Mouse (Mus musculus): Measurements from ENCODE around the gene Morn1. TPM values are rescaled to one million over a fixed set of nuclear protein-coding genes. Genes with fewer than 3 reads are reported as not detected.

Morn1 gene
- total RNA-seq (2021): 10 to 100 TPM in 1 of 2 experiments, 1 to 10 TPM in 1; 9.3 to 11.3 TPM
- long read RNA-seq, partial matches to known transcripts: 1 of 4 reads
- long read RNA-seq, other reads (novel, unspliced or antisense): 1 of 4 reads

DNA sequence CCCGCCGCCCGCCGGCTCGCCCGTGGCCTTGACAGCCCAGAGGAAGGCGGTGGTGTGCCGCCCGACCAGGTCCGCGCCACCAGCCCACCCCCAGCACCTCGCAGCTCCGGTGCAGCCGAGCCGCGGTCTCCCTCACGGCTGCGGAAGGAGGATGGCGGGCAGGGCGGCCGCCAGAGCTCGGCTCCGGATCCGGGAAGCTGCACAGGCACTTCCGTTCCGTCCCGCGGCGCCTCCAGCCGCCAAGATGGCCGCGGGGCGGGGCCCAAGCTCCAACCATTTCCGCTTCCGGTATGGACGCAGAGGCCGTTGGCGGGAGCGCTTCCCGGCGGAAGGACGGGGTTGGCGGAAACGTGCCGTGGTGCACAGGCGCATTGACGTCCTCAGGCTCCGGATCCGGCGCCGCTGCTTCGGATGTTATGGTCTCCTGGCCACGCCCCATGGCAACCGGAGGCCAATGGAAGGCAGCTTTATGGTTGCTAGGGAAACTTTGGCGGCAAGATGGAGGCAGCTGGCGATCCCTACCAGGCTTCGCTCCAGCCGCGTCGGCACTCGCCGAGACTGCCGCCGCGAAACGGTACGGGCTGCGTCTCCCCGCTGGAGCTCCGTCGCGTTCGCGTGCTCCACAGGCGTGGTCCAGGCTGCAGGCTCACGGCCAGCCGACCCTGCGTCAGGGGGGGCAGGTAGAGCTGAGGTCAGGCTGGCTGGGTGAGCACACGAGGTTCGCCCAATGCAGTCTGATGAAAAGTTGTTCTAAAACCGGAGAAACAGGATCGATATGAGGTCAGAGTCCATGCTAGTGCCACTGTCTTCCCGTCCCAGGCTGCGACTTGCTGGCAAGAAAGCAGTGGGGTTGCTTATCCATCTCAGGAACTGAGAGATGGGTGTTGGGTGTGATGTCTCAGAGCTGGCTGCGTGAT lies at the start of gene Morn1, which contains the start of gene Rer1:
Morn1 (plus strand) TSS at position 470 of the 917 bp plus-strand sequence.
Rer1 (minus strand) TSS at position 275 of the 917 bp plus-strand sequence.
- DNase-seq (ENCODE audit: low spot score in 2 of 2): peak; percentile 100

DNA sequence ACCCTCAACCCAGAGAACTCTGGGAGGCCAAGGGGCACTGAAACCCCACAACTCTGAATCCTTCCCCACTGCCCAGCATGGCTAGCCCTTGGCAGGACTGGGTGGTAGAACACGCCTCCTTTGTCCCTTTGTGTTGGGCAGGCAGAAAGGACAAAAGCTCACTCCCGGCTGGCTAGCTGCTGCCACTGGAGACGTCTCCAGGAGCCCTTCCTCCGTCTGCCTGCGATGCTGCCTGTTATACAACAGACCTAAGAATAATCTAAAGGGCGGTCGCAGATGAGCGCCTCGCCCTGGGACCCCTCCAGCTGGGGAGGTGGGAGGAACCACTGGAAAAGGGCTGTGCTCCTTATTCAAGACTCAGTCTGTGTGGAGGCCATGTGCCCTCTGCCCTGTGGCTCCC lies 46.2 kb upstream of the Morn1 start:
- DNase-seq (ENCODE audit: low spot score in 2 of 2): peak in 1 of 2 experiments; percentile 44

DNA sequence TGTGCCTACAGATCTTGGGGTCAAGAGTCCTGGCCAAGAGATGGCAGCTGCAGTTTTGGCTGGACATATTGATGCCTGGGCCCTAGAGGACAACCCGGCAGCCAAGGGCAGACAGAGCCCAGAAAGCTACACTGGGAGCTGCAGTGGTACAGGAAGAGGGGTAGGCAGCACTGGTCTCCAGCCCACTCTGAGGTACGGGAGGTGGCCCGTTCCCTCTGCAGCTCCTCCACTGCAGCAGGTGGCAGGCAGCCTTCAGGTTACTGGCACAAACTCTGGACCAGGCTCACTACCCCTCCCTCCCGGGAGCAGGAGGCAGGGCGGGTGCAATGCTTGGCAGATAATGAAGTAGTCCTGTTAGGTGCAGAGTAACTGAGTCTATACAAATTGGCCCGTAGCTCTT lies 45.7 kb upstream of the Morn1 start:
- DNase-seq (ENCODE audit: low spot score in 2 of 2): no peak

DNA sequence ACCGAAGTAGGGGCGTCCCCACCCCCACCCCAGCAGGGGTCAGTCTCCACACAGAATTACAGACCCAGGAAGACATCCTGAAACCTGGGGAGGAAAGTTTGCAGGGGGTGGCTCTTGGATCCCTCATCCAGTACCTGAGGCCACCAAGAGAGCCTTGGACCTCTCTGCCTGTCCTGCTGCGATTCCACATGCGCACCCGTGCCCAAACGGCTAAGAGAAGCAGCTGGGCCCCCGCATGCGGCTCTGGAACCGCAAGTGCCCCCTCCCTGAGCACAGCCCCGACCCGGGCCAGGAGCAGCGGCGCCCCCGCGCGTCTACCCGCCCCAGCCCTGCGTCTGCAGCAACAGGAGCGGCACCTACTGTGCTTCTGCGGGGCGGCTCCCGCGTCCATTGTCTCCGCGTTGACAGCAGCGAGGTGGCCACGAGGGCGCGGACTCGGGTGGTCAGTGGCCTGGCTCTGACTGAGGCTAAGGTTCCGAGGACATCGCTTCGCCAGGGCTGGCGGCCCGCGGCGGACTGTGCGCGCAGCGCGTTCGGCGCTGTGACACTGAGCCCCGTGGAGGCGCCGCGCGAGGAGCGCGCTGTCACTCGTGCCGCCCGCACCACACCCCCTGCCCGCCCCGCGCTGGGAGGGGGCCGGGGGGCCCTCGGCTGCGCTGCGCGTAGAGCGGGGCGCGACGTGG lies 43.6 kb upstream of the Morn1 start:
- peak in 1 of 2 experiments; percentile 59 for DNase-seq (ENCODE audit: low spot score in 2 of 2)

DNA sequence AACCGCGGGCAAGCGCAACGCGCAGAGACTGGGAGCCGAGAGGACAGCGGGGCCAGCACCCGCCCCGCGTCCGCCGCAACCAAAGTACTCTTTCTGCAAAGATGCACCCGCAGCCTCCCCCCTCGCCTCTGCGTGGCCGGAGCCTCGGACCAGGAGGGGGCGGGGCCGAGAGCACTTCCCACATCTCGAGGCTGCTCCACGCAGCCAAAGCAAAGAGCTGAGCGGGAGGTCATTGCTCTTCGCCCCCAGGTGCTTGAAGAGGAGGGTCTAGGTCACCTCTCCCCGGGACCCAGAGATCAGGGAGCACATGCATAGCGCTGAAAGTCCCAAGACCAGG lies 43.1 kb upstream of the Morn1 start:
- DNase-seq (ENCODE audit: low spot score in 2 of 2): no peak

DNA sequence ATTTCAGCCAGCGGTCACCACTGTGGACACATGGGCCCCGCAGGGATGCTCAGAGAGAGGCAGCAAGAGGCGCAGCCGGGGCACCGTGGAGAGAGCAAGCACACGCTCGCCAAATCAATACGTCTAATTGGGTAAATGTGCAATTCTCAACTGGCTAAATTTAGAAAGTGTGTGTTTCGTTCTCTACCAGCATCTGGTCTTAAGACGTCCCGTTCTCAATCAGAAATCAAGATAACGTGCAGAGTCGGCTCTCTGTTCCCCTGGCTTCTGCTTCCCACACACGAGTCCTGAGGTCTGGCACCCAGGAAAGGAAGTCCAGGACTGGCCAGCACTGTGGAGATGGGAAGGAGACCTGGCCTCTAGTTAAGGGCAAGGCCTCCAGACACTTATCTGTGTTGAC lies 39.7 kb upstream of the Morn1 start:
- peak in 1 of 2 experiments; percentile 55 for DNase-seq (ENCODE audit: low spot score in 2 of 2)

DNA sequence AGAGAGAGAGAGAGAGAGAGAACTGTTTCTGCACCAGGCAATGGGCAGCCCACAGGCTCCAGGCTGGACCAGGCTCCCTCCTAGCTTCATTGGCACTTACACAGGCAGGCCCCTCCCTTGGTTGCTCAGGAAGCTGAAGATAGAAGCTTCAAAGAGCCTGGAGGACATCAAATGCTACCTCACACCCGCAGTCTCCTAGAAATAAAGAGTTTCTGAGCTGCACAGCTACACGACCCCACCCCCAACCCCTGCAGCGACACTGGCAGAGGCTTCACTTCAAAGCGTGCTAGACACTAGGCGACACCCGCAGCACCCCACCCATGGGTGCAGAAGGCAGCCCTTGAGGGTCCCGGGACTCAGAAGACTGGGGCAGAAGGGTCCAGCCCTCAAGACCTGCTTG lies 36.3 kb upstream of the Morn1 start:
- no peak for DNase-seq (ENCODE audit: low spot score in 2 of 2)

DNA sequence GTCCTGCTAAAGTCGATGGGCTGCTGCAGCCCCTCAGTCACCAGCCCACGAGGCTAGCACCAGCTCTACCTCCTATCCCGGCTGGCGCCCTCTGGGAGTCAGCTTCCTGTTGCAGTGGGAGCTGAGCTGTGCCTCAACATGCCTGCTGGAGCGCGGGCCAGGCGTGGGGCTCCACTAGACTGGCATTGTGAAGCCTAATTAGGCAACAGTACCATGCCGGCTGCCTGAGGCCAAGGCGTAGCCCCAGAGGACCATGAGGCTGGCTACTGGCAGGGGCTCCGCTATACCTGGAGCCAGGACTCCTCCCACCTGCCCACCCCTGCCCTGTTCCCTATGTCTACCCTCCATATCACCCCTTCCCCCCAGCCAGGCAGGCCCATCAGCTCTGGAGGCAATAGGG lies 29.7 kb upstream of the Morn1 start, which contains the start of gene Plch2:
Plch2 (minus strand) TSS at position 61 of the 400 bp plus-strand sequence.
- no peak for DNase-seq (ENCODE audit: low spot score in 2 of 2)

DNA sequence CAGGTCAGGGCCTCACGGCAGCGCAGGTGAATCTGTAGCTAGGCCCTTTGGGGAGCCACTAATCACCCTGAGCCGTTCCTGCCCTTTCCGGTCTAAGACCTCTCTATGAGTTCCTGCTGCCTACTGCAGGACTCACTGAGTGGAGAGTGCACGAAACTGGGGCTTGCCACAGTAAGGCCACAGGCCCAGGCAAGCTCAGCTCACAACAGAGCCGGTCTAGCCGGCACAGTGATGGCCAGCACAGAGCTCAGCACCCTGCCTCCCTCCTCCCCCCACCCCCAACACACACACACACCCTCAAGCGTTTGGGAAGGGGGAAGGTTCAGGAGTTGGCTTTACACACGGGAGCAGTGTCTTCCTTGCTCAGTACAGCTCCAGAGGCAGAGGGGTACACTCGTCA lies 28.1 kb upstream of the Morn1 start:
- no peak for DNase-seq (ENCODE audit: low spot score in 2 of 2)

DNA sequence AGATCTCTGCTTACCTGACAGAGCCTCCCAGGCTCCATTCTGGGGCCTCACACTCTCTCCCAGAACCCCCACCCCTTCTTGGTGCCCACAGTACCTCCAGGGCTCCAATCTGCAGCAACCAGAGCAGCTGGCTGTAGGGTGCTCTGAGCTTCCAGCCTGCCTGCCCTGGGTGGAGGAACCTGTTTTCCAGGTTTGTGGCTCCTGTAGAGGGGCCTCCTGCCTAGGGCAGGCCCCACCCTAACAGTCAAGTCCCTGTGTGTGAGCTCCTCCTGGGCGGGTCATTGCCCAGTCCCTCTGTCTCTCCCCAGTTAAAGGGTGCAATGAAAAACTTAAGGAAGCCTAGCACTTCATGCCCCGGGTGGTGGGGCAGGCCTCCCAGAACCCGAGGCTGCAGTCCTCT lies 22.5 kb upstream of the Morn1 start:
- no peak for DNase-seq (ENCODE audit: low spot score in 2 of 2)

DNA sequence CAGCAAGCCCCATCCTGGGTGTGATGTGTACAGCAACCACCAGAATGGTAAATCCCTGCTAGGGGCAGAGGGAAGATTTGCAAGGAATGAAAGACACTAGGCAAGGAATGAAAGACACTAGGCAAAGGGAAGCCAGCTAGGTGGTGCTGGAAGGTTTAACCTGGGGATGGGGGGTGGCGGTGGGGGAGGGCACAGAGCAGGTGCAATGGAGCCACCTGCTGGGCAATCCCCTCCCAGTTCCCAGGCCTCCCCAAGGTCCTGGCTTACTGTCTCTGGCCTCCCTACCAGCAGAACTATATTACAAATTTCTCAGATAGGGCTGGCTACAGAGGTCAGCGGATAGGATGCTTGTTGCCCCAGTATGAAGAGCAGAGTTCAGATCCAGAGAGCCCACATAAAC lies 21.9 kb upstream of the Morn1 start:
- no peak for DNase-seq (ENCODE audit: low spot score in 2 of 2)

DNA sequence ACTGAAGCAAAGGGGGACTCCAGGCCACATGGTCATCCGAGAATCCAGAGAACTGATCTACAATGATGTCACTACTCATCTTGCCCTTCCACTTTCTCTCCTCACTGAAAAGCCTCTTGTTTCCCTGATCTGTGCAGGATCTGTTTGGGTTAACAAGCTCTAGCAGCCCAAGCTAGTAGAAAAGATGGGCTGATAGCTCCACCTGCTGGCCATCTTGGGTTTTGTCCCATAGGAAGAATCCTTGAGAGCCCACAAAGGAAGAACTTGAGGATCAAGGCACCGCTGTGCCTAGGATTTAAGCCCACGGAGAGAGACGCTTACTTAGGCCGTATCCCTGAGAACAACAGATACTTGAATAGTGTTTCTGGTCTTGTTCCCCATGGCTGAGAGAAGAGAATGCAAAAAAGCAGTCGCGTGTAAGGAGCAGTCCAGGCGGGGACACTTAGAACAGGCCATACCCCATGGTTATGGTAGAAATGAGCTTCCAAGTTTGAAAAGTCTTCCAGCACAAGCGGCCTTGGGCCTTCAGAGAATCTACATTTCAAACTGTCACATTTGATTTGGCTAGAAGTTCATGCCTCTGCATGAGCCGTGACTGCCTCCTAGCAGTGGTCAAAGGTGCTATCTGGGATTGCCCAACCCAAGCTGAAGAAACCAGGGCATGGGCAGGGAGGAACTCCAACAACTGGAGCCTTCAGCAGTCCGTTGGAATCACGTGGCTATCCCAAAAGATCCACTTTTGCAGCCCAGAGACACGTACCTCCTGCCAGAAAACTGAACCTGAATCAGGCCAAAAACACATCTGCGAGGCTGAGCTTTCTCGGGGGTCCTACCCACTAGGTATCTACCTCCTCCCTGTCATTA lies 20.2 kb upstream of the Morn1 start:
- DNase-seq (ENCODE audit: low spot score in 2 of 2): peak; percentile 89 to 97

DNA sequence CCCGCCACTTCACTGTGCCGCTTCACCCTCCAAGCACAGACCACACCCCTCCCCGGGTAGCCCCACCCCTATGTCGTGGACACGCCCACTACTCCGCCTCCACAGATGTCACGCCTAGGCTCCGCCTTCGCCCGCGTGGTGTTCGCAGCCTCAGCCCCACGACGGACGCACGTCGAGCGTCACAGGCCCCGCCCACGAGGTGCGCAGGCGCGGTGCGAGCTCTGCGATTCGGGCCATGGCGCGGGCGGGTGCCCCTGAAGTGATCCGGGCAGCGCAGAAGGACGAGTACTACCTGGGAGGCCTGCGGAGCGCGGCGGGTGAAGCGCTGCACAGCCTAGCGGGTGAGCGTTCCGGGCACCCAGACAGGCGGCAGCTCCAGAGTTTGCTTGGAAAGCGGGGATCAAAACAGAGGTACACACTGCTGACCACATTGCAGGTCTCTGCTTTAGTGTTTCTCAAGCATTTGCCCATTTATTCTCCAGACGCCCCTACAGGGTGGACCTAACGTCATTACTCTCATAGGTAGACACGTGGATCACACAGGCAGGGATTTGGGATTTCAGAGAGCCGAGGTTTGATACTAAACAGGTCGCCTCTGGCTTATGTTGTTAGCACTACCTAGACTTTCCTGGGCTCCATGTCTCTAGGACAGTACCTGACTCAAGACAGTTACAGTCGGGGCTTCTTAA lies 19.4 kb upstream of the Morn1 start, which contains the start of gene Pex10:
Pex10 (plus strand) TSS at position 183 of the 689 bp plus-strand sequence.
- peak; percentile 96 to 97 for DNase-seq (ENCODE audit: low spot score in 2 of 2)

DNA sequence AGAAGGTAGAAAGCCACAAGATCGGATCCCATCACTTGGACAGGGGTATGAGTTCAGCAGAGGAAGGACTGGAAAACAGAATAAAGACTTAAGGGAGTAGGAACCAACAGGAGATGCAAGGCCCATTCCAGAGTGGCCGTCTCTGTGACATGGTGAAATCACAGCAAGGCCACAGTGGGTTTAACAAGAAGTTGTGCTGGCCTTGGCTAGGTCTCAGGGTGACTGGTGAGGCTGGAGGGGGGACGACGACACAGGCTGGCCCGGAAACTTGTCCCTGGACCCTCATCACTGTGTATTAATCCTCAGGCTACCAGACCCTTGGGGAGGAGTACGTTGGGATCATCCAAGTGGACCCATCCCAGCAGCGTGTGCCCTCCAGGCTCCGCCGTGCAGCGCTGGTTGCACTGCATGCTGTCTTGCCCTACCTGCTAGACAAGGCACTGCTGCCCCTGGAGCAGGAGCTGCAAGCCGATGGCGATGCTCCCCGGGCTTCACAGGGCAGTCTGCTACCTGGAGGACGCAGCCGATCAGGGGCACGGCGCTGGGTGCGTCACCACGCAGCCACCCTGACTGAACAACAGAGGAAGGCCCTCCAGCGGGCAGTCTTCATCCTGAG lies 17.9 kb upstream of the Morn1 start:
- DNase-seq (ENCODE audit: low spot score in 2 of 2): no peak

DNA sequence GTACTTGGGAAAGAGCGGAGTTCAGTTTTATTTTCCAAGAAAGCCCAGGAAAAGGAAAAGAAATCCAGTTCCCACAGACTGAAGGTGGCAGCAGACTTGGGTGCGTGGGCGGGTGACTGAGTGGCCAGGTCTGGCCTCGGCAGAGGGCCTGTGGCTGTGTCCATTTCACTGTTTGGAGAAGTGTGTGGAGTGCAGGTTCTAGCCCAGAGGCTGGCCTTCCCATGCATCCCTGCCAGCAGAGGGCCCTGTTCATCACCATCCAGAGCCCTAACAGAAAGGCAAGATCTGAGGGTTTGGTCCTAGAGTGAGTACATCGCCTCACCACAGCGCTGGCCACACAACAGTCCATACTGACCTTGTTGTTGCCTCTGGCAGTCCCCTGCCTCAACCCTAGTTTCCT lies 17.2 kb upstream of the Morn1 start:
- DNase-seq (ENCODE audit: low spot score in 2 of 2): peak in 1 of 2 experiments; percentile 46

DNA sequence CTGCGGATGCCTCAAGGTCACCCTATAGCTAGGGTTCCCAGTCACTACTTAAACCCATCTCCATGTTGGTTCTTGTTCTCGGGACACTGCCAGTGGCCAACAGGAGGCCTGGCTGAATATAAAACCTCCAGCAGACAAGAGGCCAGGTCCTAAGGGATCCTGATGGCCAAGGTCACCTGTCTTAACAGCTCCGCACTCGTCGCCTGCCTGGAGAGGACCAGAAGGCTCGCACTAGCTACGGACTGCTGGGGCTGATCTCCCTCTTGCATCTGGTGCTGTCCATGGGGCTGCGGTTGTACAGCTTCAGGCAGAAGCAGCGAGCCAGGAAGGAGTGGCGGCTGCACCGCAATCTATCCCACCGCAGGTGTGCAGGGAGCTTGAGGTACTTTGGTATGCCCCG lies 16.2 kb upstream of the Morn1 start:
- DNase-seq (ENCODE audit: low spot score in 2 of 2): no peak

DNA sequence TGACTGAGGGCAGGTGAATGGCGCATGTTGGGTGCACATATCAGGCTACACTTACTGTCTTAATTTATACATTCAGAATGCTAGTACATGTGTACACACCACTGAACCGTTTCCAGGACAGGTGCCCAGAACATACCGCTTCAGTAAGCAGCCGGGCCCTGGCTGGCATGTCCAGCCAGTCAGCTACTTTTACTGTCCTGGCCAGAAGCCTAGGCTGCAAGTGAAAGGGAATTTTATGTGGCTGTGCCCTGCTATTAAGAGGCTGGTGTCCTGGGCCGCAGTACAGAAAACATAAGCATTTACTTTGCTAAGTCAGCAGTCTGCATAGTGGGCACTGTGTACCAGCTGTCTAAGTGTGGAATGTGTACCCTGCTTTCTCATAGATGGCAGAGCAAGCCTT lies 15.5 kb upstream of the Morn1 start:
- DNase-seq (ENCODE audit: low spot score in 2 of 2): no peak

DNA sequence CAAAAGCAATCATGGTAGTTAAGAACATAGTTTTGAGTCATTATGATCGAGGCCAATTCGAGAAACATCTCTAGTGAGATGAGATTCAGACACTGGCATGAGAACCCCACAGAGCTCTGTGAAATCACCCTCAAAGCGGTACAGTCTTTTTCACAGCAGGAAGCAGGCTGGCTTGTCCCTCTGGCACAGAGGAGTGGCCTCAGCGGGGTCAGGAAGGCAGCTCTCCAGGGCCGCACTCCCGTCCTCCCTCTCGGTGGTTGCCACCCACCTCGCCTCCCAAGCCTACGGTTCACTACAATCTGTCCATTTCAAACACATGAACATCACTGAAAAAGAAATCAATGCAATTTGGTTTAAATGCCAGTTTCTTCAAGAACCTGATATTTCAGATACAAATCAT lies 12.0 kb upstream of the Morn1 start:
- no peak for DNase-seq (ENCODE audit: low spot score in 2 of 2)

DNA sequence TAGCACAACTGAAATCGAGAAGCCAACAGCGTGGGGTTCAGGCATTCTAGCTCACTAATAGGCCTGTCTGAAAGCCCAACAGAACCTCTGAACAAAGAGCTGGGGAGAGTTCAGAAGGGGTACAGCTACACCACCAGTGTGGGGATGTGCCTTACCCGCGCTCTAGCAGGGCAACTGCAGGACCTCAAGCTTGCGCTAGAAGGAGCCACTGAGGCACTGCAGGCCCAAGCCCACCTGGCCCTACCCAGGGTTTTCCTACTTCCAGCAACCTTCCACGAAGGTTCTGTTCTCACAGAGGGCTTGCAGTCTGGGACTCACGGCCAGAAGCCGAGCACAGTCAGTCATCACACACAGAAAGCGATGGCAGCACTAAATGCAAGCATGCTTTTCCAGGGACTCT lies 11.2 kb upstream of the Morn1 start:
- DNase-seq (ENCODE audit: low spot score in 2 of 2): no peak

DNA sequence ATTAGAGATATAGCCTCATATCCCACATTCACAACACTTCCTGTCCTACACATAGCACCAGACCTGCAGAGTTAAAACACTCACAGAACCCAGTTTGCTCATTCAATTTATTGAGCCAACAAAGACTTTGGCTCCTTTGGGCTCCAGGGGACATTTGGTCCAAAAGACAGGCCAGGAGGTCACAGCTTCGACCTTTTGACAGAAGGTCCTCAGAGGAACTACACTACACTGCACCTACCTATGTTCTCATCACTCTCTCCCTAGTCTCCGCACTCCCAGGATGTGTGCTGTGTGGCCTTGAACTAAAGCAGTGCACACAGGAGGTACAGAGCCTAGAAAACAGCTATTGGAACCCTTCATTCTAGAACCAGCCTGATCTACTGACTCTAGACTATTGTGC lies 10.6 kb upstream of the Morn1 start:
- DNase-seq (ENCODE audit: low spot score in 2 of 2): no peak
